Mouse (Mus musculus): ENCODE results near the gene Spata4.

- no peak for TF ChIP-seq CTCF (IDR thresholded peaks at IDR 0.05; ENCODE audit: low read depth)
- TF ChIP-seq EP300 (IDR thresholded peaks at IDR 0.05; ENCODE audit: low read depth) = no peak
Observed at GRCm38 (mm10) chr8:54554921-54555320, 45.7 kb upstream of the Spata4 start.

Data from heart, postnatal 0 days (tissue).